Mouse (Mus musculus) E14TG2a.4 (cell line): ENCODE measurements around the gene Atp5e.

Source experiments
- CTCF ChIP-seq: conservative IDR thresholded peaks from 2 replicates; pipeline ENCODE4 v1.5.1; 2014; ENCODE audit warnings: low read length
- NANOG ChIP-seq: IDR thresholded peaks from 2 replicates; pipeline ENCODE4 v1.6.1; 2014; ENCODE audit warnings: borderline replicate concordance, low read length, mixed read lengths
- POU5F1 ChIP-seq: IDR thresholded peaks from 2 replicates; pipeline ENCODE4 v1.6.1; 2014; ENCODE audit warnings: low read length, borderline replicate concordance

DNA sequence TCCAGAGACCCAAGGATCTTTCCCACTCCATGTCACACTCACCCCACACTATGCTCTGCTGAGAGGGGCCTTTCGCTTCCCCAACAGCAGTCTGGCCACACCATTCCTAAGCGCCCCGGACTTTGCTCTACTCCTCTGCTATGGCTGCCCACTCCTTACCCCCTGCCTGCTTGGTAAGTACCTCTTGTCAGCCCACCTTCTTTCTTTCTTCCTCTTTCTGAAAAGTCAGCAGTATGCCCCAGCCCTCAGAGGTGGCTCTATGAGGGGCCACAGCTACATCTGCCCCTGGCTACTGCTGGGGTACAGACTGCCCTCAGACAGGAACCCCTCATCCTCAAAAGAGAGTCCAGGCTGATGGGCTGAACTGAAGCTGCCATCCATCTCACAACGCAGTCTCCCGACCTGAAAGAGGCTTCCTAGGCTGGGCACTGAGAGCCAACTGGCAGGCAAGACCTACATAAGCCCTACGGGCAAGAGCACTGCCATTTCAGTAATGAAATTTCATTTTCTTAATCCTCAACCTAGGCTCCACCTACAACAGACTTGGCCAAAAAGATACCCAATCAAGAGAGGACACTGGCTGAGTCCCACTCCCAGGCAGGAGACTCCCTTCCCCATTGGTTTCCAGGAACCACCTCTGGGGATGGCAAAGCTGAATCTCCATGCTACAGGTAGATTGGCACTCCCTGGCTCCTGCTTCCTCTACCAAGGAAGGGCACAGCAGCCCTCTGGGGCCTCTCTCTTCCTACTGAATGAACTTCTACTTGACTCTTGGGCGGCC, 26.8 kb downstream of the Atp5e start:
- TF ChIP-seq CTCF, result no peak
- TF ChIP-seq POU5F1, result no peak
- TF ChIP-seq NANOG, result no peak
